Mouse (Mus musculus): ENCODE measurements around the gene Sema4c.

GRCm38 (mm10) chr1:36529274-36529673, 28.9 kb downstream of the Sema4c start:
- no peak for TF ChIP-seq CTCF (IDR thresholded peaks at IDR 0.05; ENCODE audit: low read depth)
- TF ChIP-seq EP300 (IDR thresholded peaks at IDR 0.05; ENCODE audit: low read depth): no peak
